Comparison of ENCODE assay signal across 8 mouse cellular contexts in the genomic region with DNA sequence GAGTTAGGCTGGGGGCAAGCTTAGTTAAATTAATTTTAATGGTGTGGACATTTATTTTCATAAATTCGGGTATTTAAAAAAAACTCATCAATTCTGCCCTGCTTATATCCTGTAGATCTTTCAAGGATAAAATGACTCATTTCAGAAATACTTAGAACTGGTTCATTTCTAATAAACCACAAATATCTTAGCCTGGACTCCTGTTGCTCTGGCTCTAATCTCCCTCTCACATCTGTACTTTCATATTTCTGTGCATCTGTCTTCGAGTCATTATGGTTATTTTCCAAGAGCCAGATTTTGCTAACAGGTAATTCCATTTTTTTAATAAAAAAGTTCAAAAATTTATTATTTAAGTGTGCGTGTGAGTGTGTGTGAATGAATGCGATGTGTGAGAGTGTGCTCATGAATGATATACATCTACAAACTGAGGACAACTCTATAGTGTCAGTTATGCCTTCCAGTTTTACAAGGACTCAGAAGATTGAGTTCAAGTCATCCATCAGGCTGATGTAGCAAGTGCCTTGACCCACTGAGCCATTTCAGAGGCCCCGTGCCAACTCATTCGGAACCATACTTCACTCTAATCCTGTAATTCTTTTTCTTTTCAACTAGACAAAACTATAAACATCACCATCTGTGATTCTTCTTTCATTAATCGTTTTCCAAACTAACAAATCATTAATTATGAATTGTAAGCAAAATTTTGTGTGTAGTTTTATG.
"Had no signal": no experiment of that assay in that cellular context is flagged by ENCODE, and none has a peak within 500 bp of the region (broad histone marks: within the 10 kb centered on the region; RNA-seq: fewer than 3 reads in every experiment).

No protein-coding gene starts in this region.

- DNase-seq: kidney, postnatal 25 days; lung, embryonic 14.5 days; lung, postnatal 10 days; lung, postnatal 4 days; midbrain, embryonic 14.5 days; thymus, adult 18-20 months; thymus, postnatal 25 days had no signal

- ATAC-seq: liver, embryonic 12.5 days had no signal
